ENCODE assay signal across 8 mouse cellular contexts in genomic region chr19:55253239-55253569, GRCm38 (mm10). TPM values are rescaled to one million over a fixed set of nuclear protein-coding genes. Genes with fewer than 3 reads are reported as not detected.
DNase-seq lines count a peak whose midpoint lies in the region; ATAC-seq and TF ChIP-seq lines count a peak whose summit lies in the region.

No protein-coding gene starts in this region.

- H3K27ac ChIP-seq in heart, embryonic 13.5 days (replicated peaks), result peak overlapping the region; percentile 90
- H3K27ac ChIP-seq in forebrain, embryonic 12.5 days, result no peak overlapping the region
- H3K27ac ChIP-seq in liver, embryonic 13.5 days, result peak overlapping the region; percentile 92
- peak overlapping the region; percentile 91 for H3K27ac ChIP-seq in stomach, embryonic 15.5 days

- no peaks in the 10 kb centered on the region for H3K27me3 ChIP-seq in heart, embryonic 13.5 days (replicated peaks)
- peaks cover 15% of the 10 kb centered on the region for H3K27me3 ChIP-seq in E14TG2a.4 (ENCODE audit: insufficient read depth, low read length)
- 0 out of 2 replicates have a peak, but pooled peaks cover 3% of the 10 kb centered on the region for H3K27me3 ChIP-seq in forebrain, embryonic 12.5 days
- H3K27me3 ChIP-seq in liver, embryonic 13.5 days, result no peaks in the 10 kb centered on the region
- no peaks in the 10 kb centered on the region for H3K27me3 ChIP-seq in stomach, embryonic 15.5 days (replicated peaks)

- H3K4me2 ChIP-seq in heart, embryonic 13.5 days, result peak overlapping the region; percentile 91
- H3K4me2 ChIP-seq in forebrain, embryonic 12.5 days, result peak overlapping the region; percentile 89
- peak overlapping the region; percentile 84 for H3K4me2 ChIP-seq in liver, embryonic 13.5 days
- peak overlapping the region; percentile 91 for H3K4me2 ChIP-seq in stomach, embryonic 15.5 days

- no peak for TF ChIP-seq CTCF in E14TG2a.4 (conservative IDR thresholded peaks at IDR 0.05; ENCODE audit: low read length)

- WGBS in heart, embryonic 13.5 days, result 2% methylated on average over 9 of the region's 9 CpGs
- 6% methylated on average over 9 of the region's 9 CpGs for WGBS in forebrain, embryonic 12.5 days
- WGBS in liver, embryonic 13.5 days (ENCODE audit: insufficient replicate concordance), result 0% methylated on average over 9 of the region's 9 CpGs
- 2% methylated on average over 9 of the region's 9 CpGs for WGBS in stomach, embryonic 15.5 days

- H3K9me3 ChIP-seq in heart, embryonic 13.5 days, result no peaks in the 10 kb centered on the region
- H3K9me3 ChIP-seq in E14TG2a.4 (ENCODE audit: low read length), result peaks cover 8% of the 10 kb centered on the region
- H3K9me3 ChIP-seq in forebrain, embryonic 12.5 days, result no peaks in the 10 kb centered on the region
- no peaks in the 10 kb centered on the region for H3K9me3 ChIP-seq in liver, embryonic 13.5 days (replicated peaks)
- no peaks in the 10 kb centered on the region for H3K9me3 ChIP-seq in stomach, embryonic 15.5 days

- peak overlapping the region; percentile 77 for H3K4me3 ChIP-seq in heart, embryonic 13.5 days
- H3K4me3 ChIP-seq in E14TG2a.4 (replicated peaks; ENCODE audit: low read length), result peak overlapping the region; percentile 81
- H3K4me3 ChIP-seq in forebrain, embryonic 12.5 days (replicated peaks), result peak overlapping the region; percentile 48
- H3K4me3 ChIP-seq in liver, embryonic 13.5 days (replicated peaks), result peak overlapping the region; percentile 76
- H3K4me3 ChIP-seq in stomach, embryonic 15.5 days (replicated peaks), result peak overlapping the region; percentile 64

- peaks cover 23% of the 10 kb centered on the region for H3K4me1 ChIP-seq in heart, embryonic 13.5 days
- peaks cover 56% of the 10 kb centered on the region for H3K4me1 ChIP-seq in E14TG2a.4 (replicated peaks; ENCODE audit: low read depth, low read length)
- H3K4me1 ChIP-seq in forebrain, embryonic 12.5 days, result peaks cover 19% of the 10 kb centered on the region
- peaks cover 77% of the 10 kb centered on the region for H3K4me1 ChIP-seq in liver, embryonic 13.5 days (replicated peaks)
- H3K4me1 ChIP-seq in stomach, embryonic 15.5 days, result 0 out of 2 replicates have a peak, but pooled peaks cover 3% of the 10 kb centered on the region

- H3K9ac ChIP-seq in heart, embryonic 13.5 days, result peak overlapping the region; percentile 90
- peak overlapping the region; percentile 62 for H3K9ac ChIP-seq in forebrain, embryonic 12.5 days
- peak overlapping the region; percentile 90 for H3K9ac ChIP-seq in liver, embryonic 13.5 days
- peak overlapping the region; percentile 77 for H3K9ac ChIP-seq in stomach, embryonic 15.5 days

- no peak for ATAC-seq in heart, embryonic 13.5 days (ENCODE audit: extremely low read depth, insufficient number of reproducible peaks, low FRiP score, low TSS enrichment)
- ATAC-seq in forebrain, embryonic 12.5 days (ENCODE audit: low FRiP score), result peak; percentile 33
- ATAC-seq in liver, embryonic 13.5 days (ENCODE audit: low read depth), result no peak; the same call in 1 of the 2 replicates
- no peak for ATAC-seq in stomach, embryonic 15.5 days (ENCODE audit: insufficient read depth, low FRiP score, low read depth)

- H3K36me3 ChIP-seq in heart, embryonic 13.5 days, result no peaks in the 10 kb centered on the region
- no peaks in the 10 kb centered on the region for H3K36me3 ChIP-seq in E14TG2a.4 (ENCODE audit: insufficient read depth, low read length)
- H3K36me3 ChIP-seq in forebrain, embryonic 12.5 days (replicated peaks), result no peaks in the 10 kb centered on the region
- peaks cover 8% of the 10 kb centered on the region; the same call in 1 of the 2 replicates for H3K36me3 ChIP-seq in liver, embryonic 13.5 days
- no peaks in the 10 kb centered on the region for H3K36me3 ChIP-seq in stomach, embryonic 15.5 days

- DNase-seq in heart, postnatal 4 days, result no peak
- DNase-seq in liver, embryonic 13.5 days, result no peak
- no peak for DNase-seq in ovary, postnatal 14 days (ENCODE audit: low spot score)
- no peak for DNase-seq in urinary bladder, postnatal 14 days (ENCODE audit: low spot score)

RNA-seq across cellular contexts. Expression of gene Acsl5, which starts 1.5 kb away (rescaled TPM):
- 32.9 and 36.8 TPM in 2 replicates for polyA plus RNA-seq in heart, embryonic 13.5 days (2015; fragmentation: Nextera tagmentation; extraction: Ambion mirVana)
- 10 to 100 TPM; 17.6 to 20.1 TPM for total RNA-seq in heart, postnatal 4 days (2021)
- polyA plus RNA-seq in forebrain, embryonic 12.5 days (2016; fragmentation: Nextera tagmentation; extraction: Ambion mirVana), result 15.5 and 18.9 TPM in 2 replicates
- polyA plus RNA-seq in liver, embryonic 13.5 days (2015; fragmentation: Nextera tagmentation; extraction: Ambion mirVana), result 116 and 134 TPM in 2 replicates
- polyA plus RNA-seq in stomach, embryonic 15.5 days (2015; fragmentation: Nextera tagmentation; extraction: Ambion mirVana), result 115 and 116 TPM in 2 replicates

RNA-seq across cellular contexts. Expression of gene Gucy2g, which starts 12.2 kb away (rescaled TPM):
- polyA plus RNA-seq in heart, embryonic 13.5 days (2015; fragmentation: Nextera tagmentation; extraction: Ambion mirVana), result not detected in 2 replicates
- not detected for total RNA-seq in heart, postnatal 4 days (2021)
- polyA plus RNA-seq in forebrain, embryonic 12.5 days (2016; fragmentation: Nextera tagmentation; extraction: Ambion mirVana), result not detected in 2 replicates
- not detected in 2 replicates for polyA plus RNA-seq in liver, embryonic 13.5 days (2015; fragmentation: Nextera tagmentation; extraction: Ambion mirVana)
- 0.05 and 0.08 TPM in 2 replicates for polyA plus RNA-seq in stomach, embryonic 15.5 days (2015; fragmentation: Nextera tagmentation; extraction: Ambion mirVana)
